Mouse (Mus musculus) ovary, postnatal 36 days (tissue): ENCODE measurements around the gene Gpr31b.
"Not testable (repeated sequence)": the region's sequence is repeated elsewhere in the genome, so short reads cannot be mapped to it uniquely, and the experiment has no call there.

Experiments used
- DNase-seq: peaks from one replicate; pipeline ENCODE4 v3.0.0; 2022; ENCODE audit warnings: low spot score, mixed read lengths

Gpr31b gene

GRCm38 (mm10) chr17:13052124-13052813, at the start of gene Gpr31b:
Gene Gpr31b, minus strand, starts transcription at chr17:13052296.
- not testable (repeated sequence) for DNase-seq

- not testable (repeated sequence) for DNase-seq
These were observed 40.9 kb upstream of the Gpr31b start for GRCm38 (mm10) chr17:13092960-13093359.

GRCm38 (mm10) chr17:13092100-13092764, 40.1 kb upstream of the Gpr31b start:
- DNase-seq, result not testable (repeated sequence)

- DNase-seq, result not testable (repeated sequence)
These were observed 39.4 kb upstream of the Gpr31b start for GRCm38 (mm10) chr17:13091510-13091909.

GRCm38 (mm10) chr17:13069227-13069626, 17.1 kb upstream of the Gpr31b start:
- not testable (repeated sequence) for DNase-seq

DNA sequence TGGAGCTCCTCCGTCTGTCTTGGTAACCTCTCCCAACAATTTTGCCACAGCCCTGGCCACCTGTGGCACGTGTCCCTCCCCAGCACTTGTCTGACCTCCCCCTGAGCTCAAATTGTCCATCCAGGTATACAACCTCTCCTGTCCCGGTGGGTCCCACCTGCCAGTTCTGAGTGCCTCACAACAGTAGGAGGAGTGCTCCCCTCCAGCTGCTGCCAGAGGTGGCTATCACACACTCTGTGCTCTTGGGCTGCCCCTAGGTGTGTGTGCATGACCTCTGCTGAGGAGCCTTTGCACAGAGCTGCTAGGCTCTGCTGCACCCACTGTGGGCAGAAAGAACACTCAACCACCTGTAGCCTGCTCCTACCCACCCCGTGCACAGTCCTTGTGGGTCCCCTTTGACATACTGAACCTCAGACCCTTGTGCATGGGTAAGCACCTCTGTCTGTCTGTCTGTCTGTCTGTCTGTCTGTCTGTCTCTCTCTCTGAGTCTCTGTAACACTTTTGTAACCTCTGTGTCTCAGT, 15.8 kb upstream of the Gpr31b start:
- not testable (repeated sequence) for DNase-seq

- DNase-seq, result not testable (repeated sequence)
These were observed 10.8 kb upstream of the Gpr31b start for GRCm38 (mm10) chr17:13062882-13063281.

DNA sequence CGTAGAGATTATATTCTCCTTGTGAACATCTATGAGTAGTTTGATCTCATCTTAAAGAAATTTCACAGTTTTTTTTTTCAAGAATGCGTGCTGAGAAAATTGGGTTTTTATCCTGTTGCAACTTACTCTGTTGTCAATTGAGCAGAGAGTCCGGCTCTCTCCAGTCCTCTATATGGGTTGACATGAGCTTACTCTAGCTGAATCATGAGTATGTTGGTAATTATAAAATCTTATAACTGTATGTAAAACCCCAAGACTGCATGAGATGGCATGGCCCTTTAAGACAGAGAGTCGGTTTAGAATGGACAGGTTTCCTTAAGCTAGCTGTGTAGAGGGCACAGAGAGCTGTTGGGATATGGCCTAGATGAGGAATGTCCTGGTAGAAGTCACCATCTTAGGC, 8.7 kb upstream of the Gpr31b start, which contains the start of gene Tcp10b:
Gene Tcp10b (plus strand): TSS at position 301 of the 400 bp plus-strand sequence.
- not testable (repeated sequence) for DNase-seq

- DNase-seq, result peak; percentile 11
These were observed 8.0 kb downstream of the Gpr31b start for GRCm38 (mm10) chr17:13043846-13044673.

- not testable (repeated sequence) for DNase-seq
These were observed 15.4 kb downstream of the Gpr31b start for GRCm38 (mm10) chr17:13036627-13037192.

DNA sequence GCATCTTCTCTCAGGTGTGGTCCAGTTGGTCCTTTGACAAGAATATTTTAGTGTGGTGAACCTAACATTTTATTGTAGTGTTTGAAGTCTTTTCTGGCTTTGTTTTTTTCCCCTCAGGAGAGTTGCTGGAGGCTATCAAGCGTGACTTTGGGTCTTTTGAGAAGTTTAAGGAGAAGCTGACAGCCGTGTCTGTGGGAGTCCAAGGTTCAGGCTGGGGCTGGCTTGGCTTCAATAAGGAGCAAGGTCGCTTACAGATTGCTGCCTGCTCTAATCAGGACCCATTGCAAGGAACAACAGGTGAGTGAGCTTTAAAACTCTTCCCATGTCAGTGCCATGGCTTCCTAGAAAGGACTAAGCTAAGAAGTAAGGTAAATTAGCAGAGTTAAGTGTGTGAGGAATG, 38.8 kb downstream of the Gpr31b start:
- DNase-seq, result no peak

- DNase-seq, result no peak
These were observed 42.2 kb downstream of the Gpr31b start for GRCm38 (mm10) chr17:13009887-13010286.

- no peak for DNase-seq
These were observed 43.6 kb downstream of the Gpr31b start for GRCm38 (mm10) chr17:13008528-13008927.

- DNase-seq, result peak; percentile 100
These were observed 44.2 kb downstream of the Gpr31b start for GRCm38 (mm10) chr17:13007730-13008425.

DNA sequence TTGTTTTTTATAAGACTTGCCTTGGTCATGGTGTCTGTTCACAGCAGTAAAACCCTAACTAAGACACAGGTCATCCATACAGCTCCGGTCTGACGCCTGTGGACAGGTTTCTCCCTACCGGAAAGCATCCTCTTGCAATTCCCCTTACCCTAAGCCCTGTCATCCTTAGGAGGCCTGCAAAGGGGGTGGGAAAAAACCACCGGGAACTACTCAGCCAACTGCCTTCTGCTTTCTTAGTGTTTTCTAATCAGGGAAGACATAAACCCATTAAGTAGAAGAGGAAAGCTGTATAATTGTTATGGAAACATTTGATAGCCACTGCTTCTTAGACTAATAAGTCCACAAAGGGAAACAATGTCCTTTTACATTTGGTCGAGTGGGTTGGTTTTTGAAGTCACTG, 45.1 kb downstream of the Gpr31b start:
- DNase-seq, result no peak

DNA sequence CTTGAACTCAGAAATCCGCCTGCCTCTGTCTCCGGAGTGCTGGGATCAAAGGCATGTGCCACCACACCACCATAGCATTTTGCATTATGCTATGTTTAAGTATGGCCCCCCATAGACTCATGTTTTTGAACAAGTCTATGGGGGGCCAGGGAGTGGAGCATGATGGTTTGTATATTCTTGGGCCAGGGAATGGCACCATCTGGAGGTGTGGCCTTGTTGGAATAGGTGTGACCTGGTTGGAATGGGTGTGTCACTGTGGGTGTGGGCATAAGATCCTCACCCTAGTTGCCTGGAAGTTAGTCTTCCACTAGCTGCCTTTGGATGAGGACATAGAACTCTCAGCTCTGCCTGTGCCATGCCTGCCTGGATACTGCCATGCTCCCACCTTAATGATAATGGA, 45.5 kb downstream of the Gpr31b start, which contains the start of gene Sod2:
Gene Sod2 (plus strand): TSS at position 301 of the 400 bp plus-strand sequence.
- DNase-seq, result not testable (repeated sequence)

- DNase-seq, result not testable (repeated sequence)
These were observed 47.7 kb downstream of the Gpr31b start for GRCm38 (mm10) chr17:13004436-13004835.

DNA sequence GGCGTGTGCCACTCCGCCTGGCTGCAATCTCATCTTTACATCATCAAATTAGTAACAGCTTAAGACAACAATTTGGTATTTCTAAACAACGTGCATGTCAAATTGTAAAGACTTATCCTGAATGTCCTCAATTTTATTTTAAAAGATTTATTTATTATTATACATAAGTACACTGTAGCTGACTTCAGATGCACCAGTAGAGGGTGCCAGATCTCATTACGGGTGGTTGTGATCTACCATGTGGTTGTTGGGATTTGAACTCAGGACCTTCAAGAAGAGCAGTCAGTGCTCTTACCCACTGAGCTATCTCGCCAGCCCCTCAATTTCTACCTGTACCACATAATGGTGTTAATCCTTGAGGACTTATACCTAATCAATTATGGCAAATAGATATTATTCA, 49.9 kb downstream of the Gpr31b start:
- DNase-seq, result not testable (repeated sequence)
